Mouse (Mus musculus): Measurements from ENCODE around the gene Pigs. TPM values are rescaled to one million over a fixed set of nuclear protein-coding genes. Genes with fewer than 3 reads are reported as not detected.

Pigs gene
- polyA plus RNA-seq, 1 experiment from 2014 or later, result 36.0 TPM

DNA sequence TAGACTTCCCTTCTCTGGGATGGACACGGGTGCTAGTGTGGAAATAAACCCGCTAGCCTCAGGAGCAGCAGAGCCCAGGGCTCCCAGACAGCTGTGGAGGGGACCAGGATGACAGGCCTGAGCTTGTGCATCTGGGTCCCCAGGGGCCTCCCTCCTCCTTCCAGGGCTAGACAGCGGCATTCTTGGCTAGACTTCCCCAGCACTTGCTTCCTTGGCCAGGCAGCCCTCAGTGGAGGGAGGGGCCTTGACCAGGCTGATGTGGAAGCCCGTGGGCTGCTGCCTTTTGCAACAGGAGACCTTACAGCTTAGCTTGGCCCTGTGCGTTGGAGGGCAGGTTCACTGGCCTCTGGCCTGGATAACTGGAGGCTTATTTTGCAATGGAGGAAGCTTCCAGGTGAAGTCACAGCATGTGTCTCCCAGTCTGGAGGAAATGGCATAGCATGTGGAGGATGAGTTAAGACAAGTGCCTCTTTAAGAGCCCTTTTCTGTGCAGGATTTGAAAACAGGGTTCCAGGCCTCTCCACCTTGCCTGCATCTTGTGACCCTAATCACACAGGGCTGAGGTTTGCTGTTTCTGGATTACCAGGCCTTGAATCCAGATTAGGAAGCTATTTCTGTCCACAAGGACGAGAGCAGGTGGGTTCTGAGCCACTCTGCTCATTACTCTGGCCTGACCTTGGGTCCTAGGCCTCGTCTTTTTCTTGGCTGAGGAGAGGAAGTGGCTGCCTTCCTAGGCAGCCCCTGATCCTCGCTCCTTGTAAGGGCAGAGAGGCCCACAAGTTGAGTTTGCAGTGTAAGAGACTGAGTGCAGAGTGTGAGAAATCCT, 16.9 kb downstream of the Pigs start:
- Histone ChIP-seq H3K4me1 (ENCODE audit: control insufficient read depth, low read depth, low read length) (peaks cover 70% of the 10 kb centered on the region), H3K27me3 (ENCODE audit: control insufficient read depth, insufficient read depth, low read depth, low read length) (no peaks in the 10 kb centered on the region), H3K4me3 (ENCODE audit: low read depth, low read length) (peak overlapping the region; percentile 33), H3K9me3 (replicated peaks; ENCODE audit: control insufficient read depth, low read length) (no peaks in the 10 kb centered on the region), H3K4me2 (ENCODE audit: low read depth, low read length) (peak overlapping the region; percentile 100), H3K27ac (ENCODE audit: low read length) (peak overlapping the region; percentile 83), H3K36me3 (ENCODE audit: control insufficient read depth, insufficient read depth) (peaks cover 5% of the 10 kb centered on the region; the same call in 1 of the 2 replicates), H3K9ac (ENCODE audit: low read depth, low read length) (peak overlapping the region; percentile 44)
- 17% methylated on average over 8 of the region's 8 CpGs for WGBS (ENCODE audit: insufficient replicate concordance)
- ATAC-seq (ENCODE audit: low read depth), result peak; percentile 55

DNA sequence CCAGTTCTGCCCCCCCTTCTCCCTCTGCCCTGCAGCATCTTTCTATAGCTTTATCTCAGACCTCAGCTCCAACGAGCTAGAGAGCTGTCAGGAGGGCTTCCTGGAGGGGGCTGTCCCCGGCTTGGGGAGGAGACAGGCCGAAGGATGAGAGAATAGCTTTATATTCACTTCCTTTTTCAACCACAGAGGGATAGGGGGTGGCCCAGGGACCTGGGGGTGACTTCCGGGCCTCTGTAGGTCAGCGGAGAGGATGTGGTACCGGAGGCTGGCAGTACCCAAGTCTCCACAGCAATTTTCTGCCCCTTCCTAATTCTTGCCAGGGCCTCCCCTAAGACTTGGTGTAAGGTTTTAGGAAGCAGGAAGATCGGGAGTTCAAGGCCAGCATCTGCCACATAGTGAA, 17.6 kb downstream of the Pigs start:
- peak overlapping the region; percentile 1; the same call in 1 of the 2 replicates for H3K4me3 ChIP-seq (ENCODE audit: low read depth, low read length)
- H3K4me1 ChIP-seq (ENCODE audit: control insufficient read depth, low read depth, low read length), result peaks cover 70% of the 10 kb centered on the region
- peak overlapping the region; percentile 100 for H3K4me2 ChIP-seq (ENCODE audit: low read depth, low read length)
- H3K27me3 ChIP-seq (ENCODE audit: control insufficient read depth, insufficient read depth, low read depth, low read length), result no peaks in the 10 kb centered on the region
- 19% methylated on average over 7 of the region's 7 CpGs for WGBS (ENCODE audit: insufficient replicate concordance)
- H3K27ac ChIP-seq (ENCODE audit: low read length), result peak overlapping the region; percentile 83
- H3K36me3 ChIP-seq (ENCODE audit: control insufficient read depth, insufficient read depth), result peaks cover 5% of the 10 kb centered on the region; the same call in 1 of the 2 replicates
- no peaks in the 10 kb centered on the region for H3K9me3 ChIP-seq (replicated peaks; ENCODE audit: control insufficient read depth, low read length)
- ATAC-seq (ENCODE audit: low read depth), result no peak
- H3K9ac ChIP-seq (ENCODE audit: low read depth, low read length), result peak overlapping the region; percentile 44; the same call in 1 of the 2 replicates

DNA sequence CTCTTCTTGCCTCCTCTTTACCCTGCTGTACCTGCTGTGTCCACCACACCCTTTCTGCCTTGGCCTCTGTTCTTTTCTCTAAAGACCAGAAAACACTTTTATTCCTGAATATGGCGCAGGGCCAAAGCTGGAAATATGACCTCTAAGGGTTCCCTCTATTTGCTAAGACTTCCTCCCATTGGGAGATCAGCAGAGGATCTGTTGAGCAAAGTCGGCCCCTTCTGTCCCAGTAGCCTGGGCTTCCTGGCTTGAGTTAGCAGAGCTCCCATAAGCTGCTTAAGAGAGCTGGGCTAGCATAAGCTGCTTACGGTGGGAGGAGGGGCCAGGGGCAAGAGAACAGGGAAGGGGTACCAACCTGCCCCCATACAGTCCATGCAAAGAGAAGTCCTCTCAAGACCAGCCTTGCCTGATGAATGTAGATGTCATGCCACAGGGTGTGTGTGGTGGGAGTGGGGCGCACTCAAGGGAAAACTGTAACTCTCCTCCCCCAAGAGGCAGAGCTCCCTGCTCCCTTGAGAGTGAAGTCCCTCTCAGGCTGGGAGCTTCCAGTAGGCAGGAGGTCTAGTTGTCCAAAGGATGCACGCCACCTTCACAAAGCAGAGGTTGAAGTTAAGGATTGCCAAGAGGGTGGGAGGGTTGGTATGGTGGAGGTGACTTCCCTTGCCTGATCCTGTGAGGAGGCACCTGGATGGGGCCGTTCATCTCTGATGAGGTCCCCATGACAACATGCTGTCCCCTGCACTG, 18.3 kb downstream of the Pigs start:
- WGBS (ENCODE audit: insufficient replicate concordance), result 65% methylated on average over 6 of the region's 6 CpGs
- no peak overlapping the region for H3K4me3 ChIP-seq (ENCODE audit: low read depth, low read length)
- H3K27ac ChIP-seq (ENCODE audit: low read length), result peak overlapping the region; percentile 83
- H3K9me3 ChIP-seq (replicated peaks; ENCODE audit: control insufficient read depth, low read length), result no peaks in the 10 kb centered on the region
- H3K36me3 ChIP-seq (ENCODE audit: control insufficient read depth, insufficient read depth), result peaks cover 5% of the 10 kb centered on the region; the same call in 1 of the 2 replicates
- no peak for ATAC-seq (ENCODE audit: low read depth)
- no peaks in the 10 kb centered on the region for H3K27me3 ChIP-seq (ENCODE audit: control insufficient read depth, insufficient read depth, low read depth, low read length)
- peak overlapping the region; percentile 44 for H3K9ac ChIP-seq (ENCODE audit: low read depth, low read length)
- peak overlapping the region; percentile 100; the same call in 1 of the 2 replicates for H3K4me2 ChIP-seq (ENCODE audit: low read depth, low read length)
- H3K4me1 ChIP-seq (ENCODE audit: control insufficient read depth, low read depth, low read length), result peaks cover 70% of the 10 kb centered on the region

DNA sequence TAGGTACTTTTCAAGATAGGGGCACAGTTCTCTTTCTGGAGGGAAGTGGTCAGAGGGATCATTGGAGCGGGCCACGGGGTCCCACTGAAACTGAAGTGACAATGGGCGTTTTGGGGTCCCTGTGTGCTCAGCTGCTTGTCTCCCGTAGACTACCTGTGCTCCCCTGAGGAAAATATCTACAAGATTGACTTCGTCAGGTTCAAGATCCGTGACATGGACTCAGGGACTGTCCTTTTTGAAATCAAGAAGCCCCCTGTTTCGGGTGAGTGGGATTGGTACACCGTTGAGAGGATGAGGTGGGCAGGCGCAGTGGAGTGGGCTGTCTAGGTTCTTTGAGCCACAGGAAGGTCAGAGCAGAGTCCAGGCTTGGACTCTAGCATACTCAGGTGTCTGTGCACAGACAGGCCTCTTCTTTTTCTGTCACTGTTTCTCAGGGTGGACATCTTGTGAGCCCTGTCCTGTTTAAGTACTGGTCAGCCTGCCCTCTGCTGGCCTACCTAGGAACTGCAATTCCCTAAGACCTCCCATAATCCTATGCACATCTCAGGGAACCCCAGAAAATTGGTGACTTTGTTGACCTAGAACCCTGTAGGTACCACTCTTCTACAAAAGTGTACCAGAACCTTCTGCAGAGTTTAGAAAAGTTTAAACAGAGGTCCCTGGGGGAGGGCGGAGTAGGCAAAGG, 19.0 kb downstream of the Pigs start:
- H3K4me3 ChIP-seq (ENCODE audit: low read depth, low read length), result no peak overlapping the region
- H3K36me3 ChIP-seq (ENCODE audit: control insufficient read depth, insufficient read depth), result peaks cover 5% of the 10 kb centered on the region; the same call in 1 of the 2 replicates
- peak overlapping the region; percentile 54; the same call in 1 of the 2 replicates for H3K27ac ChIP-seq (ENCODE audit: low read length)
- H3K4me2 ChIP-seq (ENCODE audit: low read depth, low read length), result no peak overlapping the region
- H3K4me1 ChIP-seq (ENCODE audit: control insufficient read depth, low read depth, low read length), result peaks cover 70% of the 10 kb centered on the region
- H3K9me3 ChIP-seq (replicated peaks; ENCODE audit: control insufficient read depth, low read length), result no peaks in the 10 kb centered on the region
- WGBS (ENCODE audit: insufficient replicate concordance), result 80% methylated on average over 10 of the region's 10 CpGs
- H3K27me3 ChIP-seq (ENCODE audit: control insufficient read depth, insufficient read depth, low read depth, low read length), result no peaks in the 10 kb centered on the region
- no peak for ATAC-seq (ENCODE audit: low read depth)
- no peak overlapping the region for H3K9ac ChIP-seq (ENCODE audit: low read depth, low read length)

DNA sequence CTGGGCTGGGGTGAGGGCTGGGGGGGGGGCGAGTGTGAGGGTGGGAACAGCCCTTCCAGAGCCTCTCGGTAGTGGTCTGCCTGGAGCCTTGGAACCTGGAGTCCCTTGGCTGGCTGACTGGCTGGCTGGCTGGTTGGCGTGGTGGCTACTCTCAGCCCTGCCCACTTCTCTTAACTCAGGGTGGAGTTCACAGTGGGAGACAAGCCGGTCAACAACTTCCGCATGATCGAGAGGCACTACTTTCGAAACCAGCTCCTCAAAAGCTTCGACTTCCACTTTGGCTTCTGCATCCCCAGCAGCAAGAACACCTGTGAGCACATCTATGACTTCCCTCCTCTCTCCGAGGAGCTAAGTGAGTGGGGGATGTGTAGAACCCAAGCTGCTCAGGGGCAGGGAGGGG, 19.7 kb downstream of the Pigs start:
- Histone ChIP-seq H3K9me3 (replicated peaks; ENCODE audit: control insufficient read depth, low read length) (no peaks in the 10 kb centered on the region), H3K4me2 (ENCODE audit: low read depth, low read length) (no peak overlapping the region), H3K36me3 (ENCODE audit: control insufficient read depth, insufficient read depth) (peaks cover 5% of the 10 kb centered on the region; the same call in 1 of the 2 replicates), H3K4me3 (ENCODE audit: low read depth, low read length) (no peak overlapping the region), H3K9ac (ENCODE audit: low read depth, low read length) (no peak overlapping the region), H3K27ac (ENCODE audit: low read length) (peak overlapping the region; percentile 54; the same call in 1 of the 2 replicates), H3K27me3 (ENCODE audit: control insufficient read depth, insufficient read depth, low read depth, low read length) (no peaks in the 10 kb centered on the region), H3K4me1 (ENCODE audit: control insufficient read depth, low read depth, low read length) (peaks cover 67% of the 10 kb centered on the region)
- no peak for ATAC-seq (ENCODE audit: low read depth)
- 72% methylated on average over 9 of the region's 9 CpGs for WGBS (ENCODE audit: insufficient replicate concordance)

DNA sequence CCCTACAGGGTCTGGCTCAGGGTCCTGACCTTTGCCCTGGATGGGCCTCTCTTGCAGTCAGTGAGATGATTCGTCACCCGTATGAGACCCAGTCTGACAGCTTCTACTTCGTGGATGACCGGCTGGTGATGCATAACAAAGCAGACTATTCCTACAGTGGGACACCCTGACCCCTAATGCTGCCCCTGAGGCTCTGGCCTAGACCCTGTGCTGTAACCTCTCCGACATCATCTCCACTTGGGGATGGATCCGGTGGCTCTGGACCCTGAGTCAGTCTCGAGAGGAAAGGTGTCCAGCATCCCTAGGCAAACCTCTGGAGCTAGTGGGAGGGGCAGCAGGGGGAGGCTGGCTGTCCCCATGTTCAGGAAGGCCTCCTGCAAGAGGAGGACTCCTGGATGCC, 20.3 kb downstream of the Pigs start:
- ATAC-seq (ENCODE audit: low read depth), result no peak
- 58% methylated on average over 7 of the region's 7 CpGs for WGBS (ENCODE audit: insufficient replicate concordance)

DNA sequence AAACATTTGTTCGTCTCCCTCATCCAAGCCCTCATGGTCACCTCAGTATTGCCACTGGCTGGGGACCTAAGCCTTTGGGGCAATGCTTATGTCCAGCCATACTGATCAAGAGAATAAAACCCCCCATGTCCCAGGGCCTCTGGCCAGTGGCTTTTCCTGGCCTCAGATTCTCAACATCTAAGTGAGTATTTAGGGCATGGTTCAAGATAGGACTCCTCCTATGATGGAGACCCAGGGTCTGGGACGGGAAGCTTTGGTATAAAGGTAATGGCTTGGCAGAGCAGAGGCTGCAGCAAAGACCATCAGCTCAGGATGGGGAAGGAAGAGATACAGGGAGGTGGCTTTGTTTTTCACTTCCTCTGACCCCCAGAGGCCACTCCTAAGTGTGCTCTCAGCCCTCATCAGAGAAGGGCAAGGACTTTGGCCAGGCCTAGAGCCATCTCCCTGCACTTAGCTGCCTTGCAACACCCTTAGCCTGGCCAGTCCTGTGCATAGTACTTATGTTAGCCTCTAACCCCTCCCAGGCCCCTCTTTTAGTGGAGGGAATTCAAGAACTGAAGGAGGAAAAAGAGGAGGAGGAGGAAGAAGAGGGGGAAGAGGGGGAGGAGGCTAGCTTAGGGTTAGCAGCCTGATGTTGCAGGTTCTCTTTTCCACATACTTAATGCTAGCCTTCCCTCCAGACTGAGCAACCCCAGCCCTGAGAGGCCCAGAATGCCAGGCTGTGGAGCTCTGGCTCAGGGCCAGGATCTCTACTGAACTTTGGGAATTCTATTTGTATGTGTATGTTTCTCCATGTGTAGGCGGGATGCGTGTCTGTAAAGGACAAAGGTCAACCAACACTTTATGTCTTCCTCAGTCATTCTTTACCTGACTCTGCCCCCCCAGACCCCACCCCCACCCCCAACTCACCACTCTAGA, 21.5 kb downstream of the Pigs start:
- no peak overlapping the region for H3K9ac ChIP-seq (ENCODE audit: low read depth, low read length)
- WGBS (ENCODE audit: insufficient replicate concordance), result 58% methylated on average over 4 of the region's 4 CpGs
- H3K27ac ChIP-seq (ENCODE audit: low read length), result peak overlapping the region; percentile 80
- no peak overlapping the region for H3K4me2 ChIP-seq (ENCODE audit: low read depth, low read length)
- ATAC-seq (ENCODE audit: low read depth), result peak; percentile 59
- peaks cover 51% of the 10 kb centered on the region for H3K4me1 ChIP-seq (ENCODE audit: control insufficient read depth, low read depth, low read length)
- H3K4me3 ChIP-seq (ENCODE audit: low read depth, low read length), result no peak overlapping the region
- H3K27me3 ChIP-seq (ENCODE audit: control insufficient read depth, insufficient read depth, low read depth, low read length), result no peaks in the 10 kb centered on the region
- no peaks in the 10 kb centered on the region for H3K9me3 ChIP-seq (replicated peaks; ENCODE audit: control insufficient read depth, low read length)
- peaks cover 5% of the 10 kb centered on the region; the same call in 1 of the 2 replicates for H3K36me3 ChIP-seq (ENCODE audit: control insufficient read depth, insufficient read depth)

More for the DNA sequence above, 20.3 kb downstream of the Pigs start:
- no peak overlapping the region for H3K4me3 ChIP-seq (ENCODE audit: low read depth, low read length)
- 0 out of 2 replicates have a peak overlapping the region, but pooled peaks have one; percentile 5 for H3K9ac ChIP-seq (ENCODE audit: low read depth, low read length)
- peaks cover 5% of the 10 kb centered on the region; the same call in 1 of the 2 replicates for H3K36me3 ChIP-seq (ENCODE audit: control insufficient read depth, insufficient read depth)
- H3K27ac ChIP-seq (ENCODE audit: low read length), result peak overlapping the region; percentile 35
- no peaks in the 10 kb centered on the region for H3K9me3 ChIP-seq (replicated peaks; ENCODE audit: control insufficient read depth, low read length)
- peaks cover 63% of the 10 kb centered on the region for H3K4me1 ChIP-seq (ENCODE audit: control insufficient read depth, low read depth, low read length)
- H3K27me3 ChIP-seq (ENCODE audit: control insufficient read depth, insufficient read depth, low read depth, low read length), result no peaks in the 10 kb centered on the region
- H3K4me2 ChIP-seq (ENCODE audit: low read depth, low read length), result no peak overlapping the region

DNA sequence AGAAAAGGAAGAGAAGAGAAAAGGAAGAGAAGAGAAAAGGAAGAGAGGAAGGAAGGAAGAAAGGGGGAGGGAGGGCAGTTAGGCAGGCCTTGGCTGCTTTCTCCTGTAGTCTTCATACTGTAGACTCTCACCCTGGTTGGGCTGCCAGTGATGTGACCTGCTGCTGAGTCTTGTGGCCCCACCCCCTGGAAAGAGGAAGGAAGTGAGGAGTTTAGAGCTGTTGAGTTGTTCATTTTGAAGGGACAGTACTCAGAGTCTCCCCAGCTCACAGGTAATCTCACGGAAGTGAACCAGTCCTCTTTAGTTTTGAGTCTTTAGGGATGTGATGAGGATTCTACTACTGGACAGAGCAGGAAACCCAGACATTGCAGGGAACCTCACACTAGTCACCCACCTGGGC, 24.9 kb downstream of the Pigs start:
- peaks cover 18% of the 10 kb centered on the region for H3K4me1 ChIP-seq (ENCODE audit: control insufficient read depth, low read depth, low read length)
- 41% methylated on average over 1 of the region's 1 CpGs for WGBS (ENCODE audit: insufficient replicate concordance)
- H3K4me2 ChIP-seq (ENCODE audit: low read depth, low read length), result no peak overlapping the region
- no peak overlapping the region for H3K27ac ChIP-seq (ENCODE audit: low read length)
- H3K9me3 ChIP-seq (replicated peaks; ENCODE audit: control insufficient read depth, low read length), result no peaks in the 10 kb centered on the region
- no peak for ATAC-seq (ENCODE audit: low read depth)
- no peak overlapping the region for H3K4me3 ChIP-seq (ENCODE audit: low read depth, low read length)
- no peaks in the 10 kb centered on the region for H3K27me3 ChIP-seq (ENCODE audit: control insufficient read depth, insufficient read depth, low read depth, low read length)
- peaks cover 5% of the 10 kb centered on the region; the same call in 1 of the 2 replicates for H3K36me3 ChIP-seq (ENCODE audit: control insufficient read depth, insufficient read depth)
- H3K9ac ChIP-seq (ENCODE audit: low read depth, low read length), result no peak overlapping the region

Data from liver, embryonic 16.5 days (tissue).